Mouse (Mus musculus) inflammation-experienced regulatory T-cells (primary cell): ENCODE data around the gene Tusc2. TPM values are rescaled to one million over a fixed set of nuclear protein-coding genes. Genes with fewer than 3 reads are reported as not detected.

Source experiments
- polyA plus RNA-seq, 2 experiments: library from polyadenylated mRNA; unstranded; fragments of 100-300 nt; shearing (Covaris generic); gene quantifications; one replicate each; pipeline ENCODE4 v1.2.1; 2017

Gene Tusc2
- 10 to 100 TPM; 50.9 to 54.5 TPM for polyA plus RNA-seq

GRCm38 (mm10) chr9:107563029-107563581 is at the start of gene Tusc2:
Gene Tusc2, plus strand, starts transcription at chr9:107563255.

GRCm38 (mm10) chr9:107533791-107534407 is 29.2 kb upstream of the Tusc2 start, which contains the start of gene Tmem115:
Gene Tmem115, plus strand, starts transcription at chr9:107533945.

GRCm38 (mm10) chr9:107541474-107542351 is 21.3 kb upstream of the Tusc2 start, which contains the start of the genes Cyb561d2 and Nprl2:
Gene Cyb561d2, minus strand, starts transcription at chr9:107542193.
Gene Nprl2, plus strand, starts transcription at chr9:107542226.

GRCm38 (mm10) chr9:107547026-107547425 is 16.0 kb upstream of the Tusc2 start, which contains the start of gene Zmynd10:
Gene Zmynd10, plus strand, starts transcription at chr9:107547298.

GRCm38 (mm10) chr9:107551117-107551889 is 11.8 kb upstream of the Tusc2 start, which contains the start of gene Rassf1:
Gene Rassf1, plus strand, starts transcription at chr9:107551555.

GRCm38 (mm10) chr9:107567702-107568319 is 4.8 kb downstream of the Tusc2 start, which contains the start of gene Hyal2:
Gene Hyal2, plus strand, starts transcription at chr9:107567945.

GRCm38 (mm10) chr9:107576357-107577107 is 13.5 kb downstream of the Tusc2 start, which contains the start of gene Hyal1:
Gene Hyal1, plus strand, starts transcription at chr9:107576927.

GRCm38 (mm10) chr9:107578587-107578986 is 15.5 kb downstream of the Tusc2 start, which contains the start of gene Naa80:
Gene Naa80, plus strand, starts transcription at chr9:107578887.

GRCm38 (mm10) chr9:107580501-107581317 is 17.7 kb downstream of the Tusc2 start, which contains the start of gene Hyal3:
Gene Hyal3, plus strand, starts transcription at chr9:107580818.

GRCm38 (mm10) chr9:107586974-107587832 is 24.1 kb downstream of the Tusc2 start, which contains the start of gene Ifrd2:
Gene Ifrd2, plus strand, starts transcription at chr9:107587642.

GRCm38 (mm10) chr9:107608741-107609432 is 45.8 kb downstream of the Tusc2 start, which contains the start of gene Sema3b:
Gene Sema3b, minus strand, starts transcription at chr9:107609229.

Other genes with a start within 250 kb of the Tusc2 start
- 10 to 100 TPM; 16.4 to 30.8 TPM for gene Hemk1, start 224.9 kb upstream of the Tusc2 start, polyA plus RNA-seq
- gene 6430571L13Rik, start 222.7 kb upstream of the Tusc2 start, polyA plus RNA-seq: 1 to 10 TPM; 3.3 to 3.5 TPM
- gene Cacna2d2, start 163.6 kb upstream of the Tusc2 start, polyA plus RNA-seq: under 1 TPM; 0.24 to 0.78 TPM
- gene Tmem115, start 29.3 kb upstream of the Tusc2 start, polyA plus RNA-seq: 10 to 100 TPM; 46.5 to 59.2 TPM
- 10 to 100 TPM; 58.8 to 71.0 TPM for gene Cyb561d2, start 21.1 kb upstream of the Tusc2 start, polyA plus RNA-seq
- 10 to 100 TPM; 62.5 to 79.4 TPM for gene Nprl2, start 21.0 kb upstream of the Tusc2 start, polyA plus RNA-seq
- gene Zmynd10, start 16.0 kb upstream of the Tusc2 start, polyA plus RNA-seq: 1 to 10 TPM; 2.1 to 5.8 TPM
- 10 to 100 TPM; 75.1 to 81.3 TPM for gene Rassf1, start 11.7 kb upstream of the Tusc2 start, polyA plus RNA-seq
- gene Hyal2, start 4.7 kb downstream of the Tusc2 start, polyA plus RNA-seq: 10 to 100 TPM in 1 of 2 experiments, 1 to 10 TPM in 1; 8.8 to 13.5 TPM
- 10 to 100 TPM in 1 of 2 experiments, 1 to 10 TPM in 1; 5.5 to 11.3 TPM for gene Hyal1, start 13.7 kb downstream of the Tusc2 start, polyA plus RNA-seq
- gene Naa80, start 15.6 kb downstream of the Tusc2 start, polyA plus RNA-seq: 10 to 100 TPM; 12.4 to 18.6 TPM
- gene Hyal3, start 17.6 kb downstream of the Tusc2 start, polyA plus RNA-seq: 1 to 10 TPM in 1 of 2 experiments, under 1 TPM in 1; 0.40 to 1.3 TPM
- gene Ifrd2, start 24.4 kb downstream of the Tusc2 start, polyA plus RNA-seq: 10 to 100 TPM; 17.5 to 36.3 TPM
- not detected for gene Sema3b, start 46.0 kb downstream of the Tusc2 start, polyA plus RNA-seq
- gene Gnai2, start 72.1 kb downstream of the Tusc2 start, polyA plus RNA-seq: 100 to 1,000 TPM; 723 to 774 TPM
- under 1 TPM in 1 of 2 experiments, not detected in 1; 0.98 TPM for gene Slc38a3, start 106.3 kb downstream of the Tusc2 start, polyA plus RNA-seq
- 1 to 10 TPM in 1 of 2 experiments, under 1 TPM in 1; 0.29 to 2.2 TPM for gene Gnat1, start 116.5 kb downstream of the Tusc2 start, polyA plus RNA-seq
- under 1 TPM; 0.12 TPM for gene Sema3f, start 147.2 kb downstream of the Tusc2 start, polyA plus RNA-seq
- gene Rbm5, start 207.7 kb downstream of the Tusc2 start, polyA plus RNA-seq: 100 to 1,000 TPM; 287 to 306 TPM